Mouse (Mus musculus): Measurements from ENCODE around the gene Rab11fip4.

DNA sequence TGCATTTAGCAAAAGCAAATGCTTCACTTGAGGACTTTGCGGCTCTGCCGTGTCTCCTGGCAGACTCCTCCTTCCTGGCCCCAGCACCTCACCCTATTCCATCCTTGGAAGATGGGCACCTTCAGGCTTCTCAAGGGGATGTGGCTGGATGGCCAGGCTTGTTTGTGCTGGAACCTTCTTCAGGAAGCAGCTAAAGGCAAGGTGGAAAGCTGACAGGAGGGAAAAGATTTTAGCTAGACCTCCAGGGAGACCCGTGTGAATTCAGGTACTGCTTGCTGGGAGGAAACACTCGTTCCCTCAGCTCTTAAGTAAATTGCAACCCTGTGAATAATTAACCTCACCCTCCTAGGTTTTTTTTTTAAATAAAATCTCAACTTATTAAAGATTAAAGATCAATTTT is 122.7 kb downstream of the Rab11fip4 start:
- no peak for TF ChIP-seq CTCF (IDR thresholded peaks at IDR 0.05; ENCODE audit: low read depth)
- TF ChIP-seq EP300 (IDR thresholded peaks at IDR 0.05; ENCODE audit: low read depth): no peak
